ENCODE assay signal across 14 mouse cellular contexts in the genomic region with DNA sequence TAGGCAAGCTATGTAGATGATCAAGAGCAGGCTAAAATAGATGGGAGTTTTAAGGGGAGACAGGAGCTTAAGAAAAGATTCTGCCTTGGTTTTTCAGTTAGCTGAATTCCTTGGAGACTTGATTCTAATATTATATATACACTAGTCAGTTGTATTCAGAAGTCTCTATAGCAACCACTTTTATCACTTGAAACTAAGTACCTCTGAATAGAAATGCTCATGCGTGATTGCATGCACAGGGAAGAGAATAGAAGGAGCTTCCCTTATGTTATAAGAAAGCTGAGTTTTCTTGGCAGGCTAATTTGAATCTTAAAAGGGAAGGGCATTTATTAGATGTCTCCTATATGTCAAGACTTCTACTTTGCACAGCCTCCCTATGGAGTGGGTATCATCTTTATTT.
"Had no signal": no experiment of that assay in that cellular context is flagged by ENCODE, and none has a peak within 500 bp of the region (broad histone marks: within the 10 kb centered on the region; RNA-seq: fewer than 3 reads in every experiment).

No protein-coding gene starts in this region.

- DNase-seq: kidney, adult 8-10 months; kidney, postnatal 36 days; lung, embryonic 14.5 days; lung, postnatal 10 days; lung, postnatal 4 days; right cerebral cortex, adult 18-20 months; right cerebral cortex, postnatal 25 days had no signal

- H3K4me1 ChIP-seq: limb, embryonic 15.5 days; liver, embryonic 12.5 days; midbrain, embryonic 10.5 days had no signal

- H3K36me3 ChIP-seq: limb, embryonic 15.5 days; liver, embryonic 12.5 days; midbrain, embryonic 10.5 days; neural tube, embryonic 15.5 days had no signal

- ATAC-seq: intestine, postnatal 0 days; liver, embryonic 12.5 days had no signal

- H3K9me3 ChIP-seq: limb, embryonic 15.5 days; liver, embryonic 12.5 days; midbrain, embryonic 10.5 days; neural tube, embryonic 15.5 days had no signal

- H3K27me3 ChIP-seq: limb, embryonic 15.5 days; liver, embryonic 12.5 days; neural tube, embryonic 15.5 days had no signal

- H3K9ac ChIP-seq: limb, embryonic 15.5 days; liver, embryonic 12.5 days; lung, embryonic 14.5 days; neural tube, embryonic 15.5 days had no signal

- H3K4me2 ChIP-seq: limb, embryonic 15.5 days; liver, embryonic 12.5 days; lung, embryonic 14.5 days; neural tube, embryonic 15.5 days had no signal

- H3K4me3 ChIP-seq: limb, embryonic 15.5 days; liver, embryonic 12.5 days; midbrain, embryonic 10.5 days; myocyte; neural tube, embryonic 15.5 days had no signal

- H3K27ac ChIP-seq: kidney, postnatal 0 days; limb, embryonic 15.5 days; liver, embryonic 12.5 days; midbrain, embryonic 10.5 days; neural tube, embryonic 15.5 days had no signal
